Mouse (Mus musculus) cerebellum, adult 11-12 months (tissue): Measurements from ENCODE around the gene Nipsnap1.

Source experiments
- DNase-seq: peaks from one replicate; pipeline ENCODE4 v3.0.0; 2022

Nipsnap1 gene

DNA sequence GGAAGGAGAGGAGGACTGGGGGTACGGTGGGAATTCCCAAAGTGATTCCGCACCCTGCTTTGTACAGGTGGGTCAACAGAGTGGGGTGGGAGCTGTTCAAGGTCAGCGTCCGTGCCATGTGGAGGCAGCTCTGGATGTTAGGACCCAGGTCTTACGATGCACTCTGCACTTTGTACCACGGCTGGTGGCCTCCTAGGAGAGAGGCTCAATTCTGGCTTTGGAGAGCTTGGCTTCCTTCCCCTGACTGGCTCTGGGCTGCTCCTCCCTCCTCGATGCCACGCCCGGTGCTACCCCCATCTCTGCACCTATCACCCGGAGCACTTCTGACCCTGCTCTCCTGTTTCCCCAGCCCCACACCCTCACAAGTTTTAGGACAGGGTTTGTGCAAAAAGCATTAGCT is 800 bp downstream of the Nipsnap1 start:
- DNase-seq: no peak

DNA sequence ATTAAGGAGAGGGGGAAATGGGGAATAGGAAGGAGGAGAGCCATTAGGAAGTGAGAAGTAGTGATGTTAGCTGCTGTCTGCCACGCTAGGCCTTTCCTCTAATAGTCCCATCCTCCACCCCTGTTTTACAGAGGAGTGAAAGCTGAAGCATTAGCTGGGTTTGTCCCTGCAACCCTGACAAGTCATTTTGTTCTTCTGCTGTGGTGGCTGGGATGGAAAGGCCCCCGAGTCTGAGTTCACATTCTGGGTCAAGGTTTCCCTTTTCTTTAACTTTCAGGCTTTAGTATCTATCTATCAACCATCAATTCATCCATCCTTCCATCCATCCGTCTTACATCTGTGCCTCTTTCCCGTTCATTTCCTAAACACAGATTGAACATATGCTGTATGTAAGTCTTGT is 7.3 kb downstream of the Nipsnap1 start:
- DNase-seq: no peak

DNA sequence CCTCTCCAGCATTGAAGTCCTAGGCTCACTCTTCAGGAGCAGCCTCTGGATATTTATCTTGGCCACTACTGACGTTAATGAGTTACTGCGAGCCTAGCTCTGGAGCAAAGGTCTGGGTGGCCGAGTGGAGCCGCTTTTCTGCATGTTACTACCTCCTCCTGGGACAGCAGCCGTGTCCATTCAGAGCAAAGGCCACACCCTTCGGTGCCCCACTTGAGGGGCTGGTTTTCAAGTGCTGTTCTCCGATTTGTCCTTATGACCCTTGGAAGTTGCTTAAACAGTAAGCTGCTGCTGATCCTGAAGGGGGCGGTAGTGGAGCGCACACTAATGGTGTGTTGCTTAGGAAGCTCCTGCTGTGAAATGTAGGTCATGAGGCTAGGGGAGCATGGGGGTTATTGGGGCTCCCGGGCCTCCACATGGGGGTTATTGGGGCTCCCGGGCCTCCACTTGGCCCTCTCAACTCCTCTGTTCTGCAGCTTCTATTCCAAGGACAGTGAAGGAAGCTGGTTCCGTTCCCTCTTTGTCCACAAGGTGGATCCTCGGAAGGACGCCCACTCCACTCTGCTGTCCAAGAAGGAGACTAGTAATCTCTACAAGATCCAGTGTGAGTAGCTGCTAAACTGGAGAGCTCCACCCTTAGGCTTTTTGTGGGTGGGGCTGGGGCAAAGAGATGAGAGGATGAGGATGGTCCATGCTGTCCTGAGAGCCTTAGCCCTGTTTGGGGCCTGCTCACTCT is 9.3 kb downstream of the Nipsnap1 start:
- no peak for DNase-seq

DNA sequence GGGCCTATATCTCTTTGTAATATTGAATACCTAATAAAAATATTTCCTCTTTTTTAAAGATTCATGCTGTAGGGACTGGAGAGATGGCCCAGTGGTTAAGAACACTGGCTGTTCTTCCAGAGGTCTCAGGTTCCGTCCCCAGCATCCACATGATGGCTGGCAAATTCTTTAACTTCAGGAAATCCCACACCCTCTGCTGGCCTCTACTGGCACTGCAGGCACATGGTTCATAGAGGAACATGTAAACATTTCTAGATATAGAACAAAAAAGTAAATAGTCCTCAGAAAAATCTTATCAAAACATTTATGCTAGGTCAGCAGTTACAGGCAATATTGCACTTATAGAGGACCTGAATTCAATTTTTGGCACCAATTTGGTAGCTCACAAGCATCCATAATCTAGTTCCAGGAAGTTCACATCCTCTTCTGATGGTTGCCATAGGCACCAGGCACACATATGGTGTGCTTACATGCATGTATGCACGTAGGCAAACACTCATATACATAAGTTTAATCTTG is 11.7 kb downstream of the Nipsnap1 start:
- DNase-seq: no peak

DNA sequence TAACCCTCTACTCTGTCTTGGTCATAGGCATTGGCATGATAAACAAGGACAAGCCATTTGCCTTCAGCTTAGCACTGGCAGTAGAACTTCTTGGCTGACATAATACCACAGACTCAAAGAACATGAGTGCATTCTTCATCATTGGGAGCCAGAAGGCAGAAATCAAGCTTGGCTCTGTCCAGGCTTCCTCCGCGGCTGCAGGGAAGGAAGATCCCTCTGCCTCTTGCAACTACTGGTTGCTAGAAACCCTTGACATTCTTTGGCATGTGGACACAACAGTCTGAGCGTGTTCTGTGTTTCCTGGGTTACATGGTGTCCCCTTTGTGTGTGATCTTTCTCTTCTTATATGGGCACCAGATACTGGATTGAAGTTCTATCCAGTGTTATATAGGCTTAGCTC is 13.2 kb downstream of the Nipsnap1 start:
- DNase-seq: no peak

DNA sequence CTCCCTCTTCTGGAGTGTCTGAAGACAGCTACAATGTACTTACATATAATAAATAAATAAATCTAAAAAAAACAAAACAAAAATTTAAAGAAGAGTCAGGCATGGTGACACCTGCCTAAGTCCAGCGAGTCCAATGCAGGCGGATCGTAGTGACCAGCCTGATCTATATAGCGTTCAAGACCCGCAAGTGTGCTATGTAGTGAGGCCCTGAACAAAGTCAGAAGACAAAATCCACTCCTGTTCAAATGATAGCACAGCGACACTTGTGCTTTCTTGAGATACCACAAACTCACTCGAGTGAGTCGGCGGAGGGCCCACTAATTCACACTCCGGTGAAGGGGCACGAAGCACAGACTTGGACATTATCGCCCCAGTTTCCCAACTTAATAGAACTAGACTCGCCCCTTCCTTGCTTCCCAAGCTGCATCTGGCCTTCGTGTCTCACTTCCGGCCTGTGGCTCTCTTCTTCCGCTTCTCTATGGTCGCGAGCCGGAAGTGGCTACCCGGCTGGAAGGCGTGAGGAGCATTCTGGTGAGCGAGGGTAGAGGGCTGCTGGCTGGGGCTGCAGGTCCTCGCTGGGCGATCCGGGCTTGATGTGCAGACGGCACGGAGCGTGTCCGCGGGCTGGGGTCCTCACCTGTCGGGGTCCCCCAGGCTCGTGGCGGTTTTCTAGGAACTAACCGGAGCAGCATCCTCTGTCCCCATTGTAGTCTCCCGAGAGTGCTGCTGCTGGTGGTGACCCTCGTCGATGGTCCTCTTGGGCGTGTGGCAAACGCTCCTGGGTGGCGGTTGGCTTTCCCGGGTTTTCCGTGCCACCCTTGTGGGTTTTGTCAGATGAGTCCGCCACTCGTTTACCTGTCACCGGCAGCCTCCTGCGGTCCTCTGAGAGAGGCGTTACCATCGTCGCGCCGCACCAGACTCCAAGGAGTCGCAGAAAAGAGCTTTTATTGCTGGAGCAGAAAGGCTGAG is 21.4 kb downstream of the Nipsnap1 start, which contains the start of gene Thoc5:
TSS of gene Thoc5 (plus strand) at position 473 of the 969 bp plus-strand sequence.
- peak; percentile 77 for DNase-seq

DNA sequence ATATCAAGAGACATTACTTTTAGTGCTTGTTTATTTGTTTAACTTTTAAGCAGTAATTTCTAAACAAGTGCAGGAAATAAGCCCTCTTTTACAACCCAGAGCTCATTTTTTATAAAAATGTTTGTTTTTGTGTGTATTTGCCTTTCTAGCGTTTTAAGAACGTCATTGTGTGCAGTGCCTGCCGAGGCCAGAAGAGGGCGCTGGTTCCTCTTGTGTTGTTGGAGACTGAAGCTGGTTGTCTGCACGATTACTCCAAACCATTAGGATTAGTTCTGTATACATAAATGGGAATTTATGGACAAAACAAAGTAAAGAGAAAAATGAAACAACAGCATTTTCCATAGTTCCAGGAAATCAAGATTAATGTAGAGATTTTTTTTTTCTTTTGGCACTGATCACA is 26.7 kb downstream of the Nipsnap1 start:
- DNase-seq: no peak

DNA sequence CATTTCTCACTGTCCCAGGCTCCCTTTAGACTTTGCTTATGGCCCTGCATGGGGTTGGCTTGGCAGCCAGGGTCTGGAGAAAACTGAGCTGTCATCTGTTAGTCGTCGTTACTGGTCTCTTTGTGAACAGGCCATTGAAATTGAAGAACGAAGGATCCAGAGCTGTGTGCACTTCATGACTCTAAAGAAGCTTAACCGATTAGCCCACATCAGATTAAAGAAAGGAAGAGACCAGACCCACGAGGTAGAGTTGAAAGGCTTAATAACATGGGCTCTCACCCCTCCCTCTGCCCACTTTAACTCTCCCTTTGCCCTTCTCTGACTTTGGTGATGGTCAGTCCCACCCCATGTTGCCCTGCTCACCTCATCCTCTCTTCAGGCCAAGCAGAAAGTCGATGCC is 28.2 kb downstream of the Nipsnap1 start:
- DNase-seq: no peak

DNA sequence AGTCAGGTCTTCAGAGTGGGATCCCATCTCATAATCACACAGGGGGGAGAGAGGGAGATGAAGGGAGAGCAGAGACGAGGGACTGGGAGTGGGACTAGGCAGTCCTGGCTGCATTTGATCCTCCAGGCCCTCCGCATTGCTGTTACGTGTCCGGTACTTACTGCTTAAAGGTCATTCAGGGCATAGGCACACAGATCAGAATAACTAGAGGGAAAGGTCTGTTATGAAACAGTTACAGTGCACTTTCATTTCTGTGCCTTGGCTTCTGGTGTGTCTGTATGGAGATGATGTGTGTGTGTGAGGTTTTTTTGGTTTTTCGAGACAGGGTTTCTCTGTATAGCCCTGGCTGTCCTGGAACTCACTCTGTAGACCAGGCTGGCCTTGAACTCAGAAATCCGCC is 32.5 kb downstream of the Nipsnap1 start:
- no peak for DNase-seq

DNA sequence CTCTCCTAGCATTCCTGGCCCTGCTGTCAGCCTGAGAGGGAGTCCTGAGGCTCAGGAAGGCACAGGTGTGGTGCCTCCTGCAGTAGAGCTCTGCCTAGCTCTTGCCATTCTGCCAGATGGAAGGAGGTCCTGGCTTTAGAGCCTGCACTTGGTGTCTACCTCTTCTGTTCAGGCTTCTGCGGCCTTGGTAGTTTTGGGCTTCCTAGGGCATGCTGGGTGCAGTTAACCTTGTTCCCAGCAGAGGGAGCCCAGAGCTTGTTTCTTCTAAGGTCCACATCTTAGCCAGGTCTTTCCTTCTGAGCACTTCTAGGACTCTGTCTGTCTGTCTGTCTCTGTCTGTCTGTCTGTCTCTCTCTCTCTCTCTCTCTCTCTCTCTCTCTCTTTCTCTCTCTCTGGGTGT is 42.3 kb downstream of the Nipsnap1 start:
- DNase-seq: peak; percentile 33

DNA sequence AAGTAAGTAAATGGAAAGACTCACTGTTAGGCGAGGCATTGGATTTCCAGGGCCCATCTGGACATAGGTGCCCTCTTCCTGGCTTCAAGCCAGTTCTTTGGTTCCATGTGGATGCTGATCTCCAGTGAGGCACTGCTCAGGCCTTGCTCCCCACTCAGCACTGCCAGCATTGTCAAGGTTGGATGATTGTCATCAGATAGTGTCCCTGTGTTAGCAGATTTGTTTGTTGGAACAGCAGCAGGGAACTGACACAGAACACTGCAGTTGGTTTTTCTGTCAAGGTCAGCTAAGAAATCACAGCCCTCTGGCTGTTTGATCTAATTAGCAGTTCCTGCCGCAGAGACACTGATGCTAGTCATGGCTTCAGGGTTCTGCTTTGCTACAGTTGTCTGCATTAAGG is 47.5 kb downstream of the Nipsnap1 start:
- peak; percentile 35 for DNase-seq

DNA sequence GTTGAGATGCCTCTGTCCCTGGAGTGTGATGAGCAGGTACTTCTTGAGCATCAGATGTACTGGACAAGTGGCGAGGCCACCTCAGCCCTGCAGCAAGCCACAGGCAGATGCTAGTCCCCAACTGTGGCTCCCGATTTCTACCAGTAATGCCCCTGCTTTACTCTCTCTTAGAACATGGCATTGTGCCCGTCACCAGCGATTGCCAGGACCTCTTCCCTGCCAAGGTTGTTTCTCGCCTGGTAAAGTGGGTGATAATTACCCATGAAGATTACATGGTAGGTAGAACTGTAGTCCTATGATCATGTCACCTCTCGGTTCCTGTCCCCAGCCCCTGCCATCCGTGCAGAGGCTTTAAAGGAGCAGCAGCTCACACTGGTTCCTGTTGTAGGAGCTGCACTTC is 48.0 kb downstream of the Nipsnap1 start:
- peak; percentile 18 for DNase-seq

DNA sequence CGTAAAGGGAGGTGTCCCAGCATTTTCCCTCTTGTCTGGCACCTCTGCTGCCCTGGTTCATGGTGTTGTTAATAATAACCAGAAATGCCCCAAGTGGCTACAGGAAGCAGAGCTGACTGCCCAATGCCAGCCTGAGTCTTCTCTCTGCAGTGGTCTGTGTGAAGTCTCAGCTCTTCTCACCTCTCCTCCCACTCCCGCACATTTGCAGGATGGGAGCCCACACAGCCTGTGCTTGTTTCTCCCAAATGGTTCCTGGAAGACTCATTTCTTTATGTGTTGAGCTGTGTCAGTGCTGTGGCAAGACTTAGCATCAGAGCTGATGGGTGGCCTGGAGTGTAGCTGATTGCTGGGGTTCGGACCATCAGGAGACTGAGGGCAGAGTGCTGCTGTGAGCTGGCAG is 53.5 kb downstream of the Nipsnap1 start:
- no peak for DNase-seq

DNA sequence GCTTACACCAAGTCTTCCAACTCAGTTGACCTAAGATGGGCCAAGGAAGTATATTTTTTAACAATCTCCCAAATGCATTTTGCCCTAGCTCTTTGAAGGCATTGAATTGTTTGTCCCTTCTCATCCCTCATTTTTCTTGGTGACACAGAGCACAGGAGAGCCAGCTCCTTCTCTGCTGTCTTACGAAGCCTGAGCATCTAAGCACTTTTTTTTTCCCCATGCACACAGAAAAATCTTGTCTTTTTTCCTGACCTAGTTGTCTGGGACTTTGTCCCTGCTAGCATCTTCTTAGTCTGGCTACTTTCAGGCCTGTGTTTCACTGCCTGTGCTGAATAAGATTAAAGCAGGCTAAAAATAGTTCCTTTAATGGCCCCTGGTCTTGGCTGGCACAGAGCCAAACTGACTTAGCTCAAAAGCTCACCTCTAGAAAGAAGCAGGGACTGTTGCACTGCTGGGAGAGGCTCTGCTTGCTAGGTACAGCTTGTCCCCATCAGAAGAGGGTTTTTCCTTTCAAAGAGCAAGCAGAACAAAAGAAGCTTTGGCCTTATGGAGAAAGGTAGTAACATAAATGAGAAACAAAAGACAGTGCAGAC is 57.4 kb downstream of the Nipsnap1 start:
- DNase-seq: no peak

DNA sequence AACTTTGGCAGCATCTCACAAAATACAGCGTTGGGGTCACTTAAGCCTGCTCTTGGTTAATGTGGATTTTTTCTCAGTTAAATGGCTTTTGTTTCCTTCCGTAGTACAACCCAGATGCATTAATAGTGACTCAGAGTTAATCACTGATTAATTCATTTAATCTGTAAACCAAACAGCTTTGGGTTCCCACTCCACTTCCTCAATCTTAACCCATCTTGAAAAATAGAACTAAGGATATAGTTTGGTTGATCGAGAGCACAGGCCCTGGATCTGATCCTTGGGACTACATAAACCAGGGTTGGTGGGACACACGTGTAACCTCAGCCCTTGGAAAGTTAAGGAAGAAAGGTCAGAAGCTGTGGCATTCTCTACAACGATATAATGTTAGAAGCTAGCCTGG is 62.5 kb downstream of the Nipsnap1 start:
- DNase-seq: no peak
